Mouse (Mus musculus) limb, embryonic 14.5 days (tissue): Measurements from ENCODE around the gene Exoc3l. TPM values are rescaled to one million over a fixed set of nuclear protein-coding genes. Genes with fewer than 3 reads are reported as not detected.

Source experiments
- ATAC-seq: fragments of 200-750 bp; cut with Nextera tagmentation; 2 replicates; pipeline ENCODE4 v1.8.0; 2017; ENCODE audit warnings: low read depth, moderate number of reproducible peaks, moderate TSS enrichment; ENCODE audit not compliant: low FRiP score
- DNase-seq: peaks from one replicate; pipeline ENCODE4 v3.0.0-alpha.2; 2015; ENCODE audit warnings: low spot score
- H3K27ac ChIP-seq: fragments of 300-500 bp; sonication (generic); replicated peaks from 2 replicates; pipeline ENCODE4 v1.5.1; 2014; ENCODE audit warnings: low read depth, mild to moderate bottlenecking, low read length, moderate library complexity, mixed read lengths
- H3K27me3 ChIP-seq: fragments of 300-500 bp; sonication (generic); 2 replicates; pipeline ENCODE4 v1.6.1; 2014; ENCODE audit warnings: low read length, mixed read lengths; ENCODE audit not compliant: control insufficient read depth, insufficient read depth
- H3K36me3 ChIP-seq: fragments of 300-500 bp; sonication (generic); 2 replicates; pipeline ENCODE4 v1.6.1; 2014; ENCODE audit warnings: mild to moderate bottlenecking, low read length, moderate library complexity, mixed read lengths; ENCODE audit not compliant: control insufficient read depth, insufficient read depth
- H3K4me1 ChIP-seq: fragments of 300-500 bp; sonication (generic); 2 replicates; pipeline ENCODE4 v1.6.1; 2014; ENCODE audit warnings: antibody characterized with exemption, low read length, mixed read lengths; ENCODE audit not compliant: control insufficient read depth, insufficient read depth
- H3K4me2 ChIP-seq: fragments of 300-500 bp; sonication (generic); replicated peaks from 2 replicates; pipeline ENCODE4 v1.6.1; 2014; ENCODE audit warnings: low read depth, mild to moderate bottlenecking, low read length, moderate library complexity; ENCODE audit not compliant: severe bottlenecking
- H3K4me3 ChIP-seq: fragments of 300-500 bp; sonication (generic); replicated peaks from 2 replicates; pipeline ENCODE4 v1.5.1; 2014; ENCODE audit warnings: low read length
- H3K9ac ChIP-seq: fragments of 300-500 bp; sonication (generic); 2 replicates; pipeline ENCODE4 v1.6.1; 2014; ENCODE audit warnings: mild to moderate bottlenecking, low read depth, low read length, moderate library complexity; ENCODE audit not compliant: severe bottlenecking
- H3K9me3 ChIP-seq: fragments of 300-500 bp; sonication (generic); 2 replicates; pipeline ENCODE4 v1.6.1; 2016; ENCODE audit warnings: low read length; ENCODE audit not compliant: control insufficient read depth
- POLR2A ChIP-seq: fragments of 200-500 bp; IDR thresholded peaks from 2 replicates; pipeline ENCODE4 v1.8.0; 2012; ENCODE audit warnings: inconsistent platforms, mild to moderate bottlenecking, moderate library complexity, borderline replicate concordance; ENCODE audit not compliant: insufficient read depth, insufficient read length; ENCODE audit errors: extremely low read depth
- WGBS: fragments of 180-500 bp; shearing (Covaris S2); extraction: QIAGEN DNeasy Blood & Tissue Kit; methylation state at CpG from one replicate; pipeline ENCODE4 v1.1.7; 2014; 5-methylcytosine and 5-hydroxymethylcytosine counted together
- polyA plus RNA-seq, 2 experiments: library from polyadenylated mRNA; depleted of rRNA in 1 of 2; stranded (reverse) in 1 of 2; unstranded in 1 of 2; fragments of >200 nt; fragmentation: Nextera tagmentation in 1 of 2; extraction: Ambion mirVana in 1 of 2; gene quantifications; 2 replicates each; pipeline versions ENCODE4 v1.2.1 to v1.2.3; 2012 to 2014

The Exoc3l gene
- polyA plus RNA-seq, 2 experiments, result 7.4 to 14.4 TPM

GRCm38 (mm10) chr8:105339886-105340635, 44.2 kb upstream of the Exoc3l start:
- H3K9ac ChIP-seq, result no peak overlapping the region
- DNase-seq, result no peak
- no peaks in the 10 kb centered on the region for H3K9me3 ChIP-seq
- WGBS, result 75% methylated on average over 6 of the region's 6 CpGs
- H3K27me3 ChIP-seq, result no peaks in the 10 kb centered on the region
- H3K27ac ChIP-seq, result no peak overlapping the region
- H3K4me3 ChIP-seq, result no peak overlapping the region
- peaks cover 26% of the 10 kb centered on the region for H3K36me3 ChIP-seq
- ATAC-seq, result no peak
- no peak for TF ChIP-seq POLR2A
- H3K4me2 ChIP-seq, result no peak overlapping the region
- H3K4me1 ChIP-seq, result 0 out of 2 replicates have a peak, but pooled peaks cover 5% of the 10 kb centered on the region

- TF ChIP-seq POLR2A, result no peak
- H3K4me2 ChIP-seq, result no peak overlapping the region
- 14% methylated on average over 4 of the region's 4 CpGs for WGBS
- 0 out of 2 replicates have a peak, but pooled peaks cover 5% of the 10 kb centered on the region for H3K4me1 ChIP-seq
- H3K9ac ChIP-seq, result no peak overlapping the region
- ATAC-seq, result no peak
- no peaks in the 10 kb centered on the region for H3K27me3 ChIP-seq
- H3K4me3 ChIP-seq, result no peak overlapping the region
- H3K36me3 ChIP-seq, result peaks cover 36% of the 10 kb centered on the region
- no peak for DNase-seq
- no peaks in the 10 kb centered on the region for H3K9me3 ChIP-seq
- H3K27ac ChIP-seq, result no peak overlapping the region
Observed at GRCm38 (mm10) chr8:105338992-105339391, 43.1 kb upstream of the Exoc3l start.

GRCm38 (mm10) chr8:105336373-105337130, 40.7 kb upstream of the Exoc3l start:
- DNase-seq, result no peak
- TF ChIP-seq POLR2A, result no peak
- 58% methylated on average over 32 of the region's 32 CpGs for WGBS
- Histone ChIP-seq H3K4me1 (0 out of 2 replicates have a peak, but pooled peaks cover 4% of the 10 kb centered on the region), H3K9ac (no peak overlapping the region), H3K27ac (no peak overlapping the region), H3K4me2 (no peak overlapping the region), H3K36me3 (peaks cover 55% of the 10 kb centered on the region), H3K9me3 (no peaks in the 10 kb centered on the region), H3K27me3 (no peaks in the 10 kb centered on the region), H3K4me3 (no peak overlapping the region)
- no peak for ATAC-seq

GRCm38 (mm10) chr8:105332523-105332922, 36.6 kb upstream of the Exoc3l start:
- Histone ChIP-seq H3K9ac (no peak overlapping the region), H3K4me1 (peaks cover under 1% of the 10 kb centered on the region; the same call in 1 of the 2 replicates), H3K27ac (no peak overlapping the region), H3K4me2 (no peak overlapping the region), H3K4me3 (no peak overlapping the region), H3K27me3 (no peaks in the 10 kb centered on the region), H3K36me3 (peaks cover 90% of the 10 kb centered on the region), H3K9me3 (no peaks in the 10 kb centered on the region)
- no peak for TF ChIP-seq POLR2A
- ATAC-seq (no peak), DNase-seq (no peak)
- 65% methylated on average over 2 of the region's 2 CpGs for WGBS

- H3K4me3 ChIP-seq, result no peak overlapping the region
- peaks cover 7% of the 10 kb centered on the region; the same call in 1 of the 2 replicates for H3K4me1 ChIP-seq
- H3K36me3 ChIP-seq, result peaks cover 84% of the 10 kb centered on the region
- no peaks in the 10 kb centered on the region for H3K27me3 ChIP-seq
- H3K9ac ChIP-seq, result no peak overlapping the region
- no peak overlapping the region for H3K27ac ChIP-seq
- H3K9me3 ChIP-seq, result no peaks in the 10 kb centered on the region
- DNase-seq (no peak), ATAC-seq (no peak)
- 97% methylated on average over 9 of the region's 9 CpGs for WGBS
- no peak for TF ChIP-seq POLR2A
- H3K4me2 ChIP-seq, result no peak overlapping the region
Observed at GRCm38 (mm10) chr8:105331931-105332330, 36.0 kb upstream of the Exoc3l start.
